10 mouse cellular contexts compared by ENCODE assay signal in genomic region chr3:85024817-85025705, GRCm38 (mm10).
DNase-seq lines count a peak whose midpoint lies in the region; ATAC-seq and TF ChIP-seq lines count a peak whose summit lies in the region.
"Had no signal": no experiment of that assay in that cellular context is flagged by ENCODE, and none has a peak within 500 bp of the region (broad histone marks: within the 10 kb centered on the region; RNA-seq: fewer than 3 reads in every experiment).

No protein-coding gene starts in this region.

- ATAC-seq in kidney, postnatal 0 days (replicated peaks; ENCODE audit: low FRiP score, low read depth) = no peak; the same call in 1 of the 2 replicates
- ATAC-seq in midbrain, embryonic 12.5 days (ENCODE audit: low FRiP score, low read depth) = peak; percentile 68; the same call in 1 of the 2 replicates
- ATAC-seq in granulocyte monocyte progenitor cell, adult 5-6 weeks (replicated peaks; ENCODE audit: poor library complexity, severe bottlenecking) = no peak
- ATAC-seq in CD4-positive, CD25-positive, alpha-beta regulatory T cell, adult 4 months = no peak

- H3K9ac ChIP-seq in kidney, postnatal 0 days (ENCODE audit: low read depth, low read length) = no peak overlapping the region
- no peak overlapping the region for H3K9ac ChIP-seq in midbrain, embryonic 12.5 days (replicated peaks)
- H3K9ac ChIP-seq: lung, embryonic 14.5 days had no signal

- H3K4me2 ChIP-seq in kidney, postnatal 0 days (ENCODE audit: low read length) = no peak overlapping the region
- no peak overlapping the region for H3K4me2 ChIP-seq in midbrain, embryonic 12.5 days (replicated peaks)
- H3K4me2 ChIP-seq: lung, embryonic 14.5 days had no signal

- H3K27me3 ChIP-seq in kidney, postnatal 0 days (ENCODE audit: insufficient read depth, low read length) = no peaks in the 10 kb centered on the region
- H3K27me3 ChIP-seq in midbrain, embryonic 12.5 days = no peaks in the 10 kb centered on the region

- DNase-seq in heart, adult 11 months = peak; percentile 80
- no peak for DNase-seq in heart, adult 18-20 months
- DNase-seq in brain, adult 2 months (ENCODE audit: low read depth, low spot score) = peak; percentile 89
- peak; percentile 30 for DNase-seq in kidney, postnatal 0 days (ENCODE audit: low spot score)
- DNase-seq in urinary bladder, adult 18-20 months (ENCODE audit: low spot score in 2 of 2) = no peak
- DNase-seq: heart, adult 2 months; lung, embryonic 14.5 days had no signal

- WGBS in kidney, postnatal 0 days = 20% methylated on average over 6 of the region's 6 CpGs
- 31% methylated on average over 6 of the region's 6 CpGs for WGBS in midbrain, embryonic 12.5 days

- H3K9me3 ChIP-seq in kidney, postnatal 0 days (replicated peaks; ENCODE audit: low read length) = no peaks in the 10 kb centered on the region
- no peaks in the 10 kb centered on the region for H3K9me3 ChIP-seq in midbrain, embryonic 12.5 days

- H3K4me3 ChIP-seq in kidney, postnatal 0 days (replicated peaks; ENCODE audit: low read depth, low read length) = no peak overlapping the region
- H3K4me3 ChIP-seq in midbrain, embryonic 12.5 days = no peak overlapping the region
- H3K4me3 ChIP-seq: heart, adult 2 months had no signal

- no peaks in the 10 kb centered on the region for H3K36me3 ChIP-seq in kidney, postnatal 0 days (ENCODE audit: insufficient read depth, low read length)
- no peaks in the 10 kb centered on the region for H3K36me3 ChIP-seq in midbrain, embryonic 12.5 days

- H3K27ac ChIP-seq in kidney, postnatal 0 days = peak overlapping the region; percentile 42; the same call in 1 of the 2 replicates
- no peak overlapping the region for H3K27ac ChIP-seq in midbrain, embryonic 12.5 days (replicated peaks)
- H3K27ac ChIP-seq: heart, adult 2 months had no signal

- TF ChIP-seq CTCF in kidney, postnatal 0 days (IDR thresholded peaks at IDR 0.05; ENCODE audit: low read depth) = peak; percentile 24; the same call in 1 of the 2 replicates

- no peaks in the 10 kb centered on the region for H3K4me1 ChIP-seq in kidney, postnatal 0 days (replicated peaks; ENCODE audit: insufficient read depth, low read length)
- peaks cover 10% of the 10 kb centered on the region for H3K4me1 ChIP-seq in midbrain, embryonic 12.5 days

Comparison
In these comparisons a context has a peak if more than half of its experiments do, and no peak if none do; other contexts are left out.
1. DNase-seq: peak in heart, adult 11 months (single experiment), brain, adult 2 months (single experiment) and kidney, postnatal 0 days (single experiment); none in heart, adult 18-20 months (0 of 2) and urinary bladder, adult 18-20 months (0 of 2).